Mouse (Mus musculus): ENCODE measurements around the gene Adamts15.

DNA sequence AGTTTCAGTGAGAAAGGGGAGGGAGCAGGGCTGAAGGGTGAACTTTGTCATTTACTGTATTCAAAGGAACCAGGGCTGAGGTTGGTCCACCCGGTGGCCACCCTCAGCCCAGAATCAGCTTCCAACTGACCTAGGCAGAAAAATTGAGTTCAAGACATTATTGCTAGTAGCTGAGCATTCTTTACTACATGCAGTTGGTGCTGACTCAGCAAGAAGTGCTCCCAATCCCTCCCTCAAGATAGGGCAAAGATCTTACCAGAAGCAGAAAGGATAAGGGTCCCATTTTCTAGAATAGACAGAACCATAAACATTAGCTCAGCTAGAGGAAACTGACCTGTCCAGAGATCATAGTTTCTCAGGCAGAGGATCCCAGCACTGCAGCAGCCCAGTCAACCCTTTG is 22.0 kb upstream of the Adamts15 start:
- TF ChIP-seq CTCF (IDR thresholded peaks at IDR 0.05) = no peak
- TF ChIP-seq EP300 (IDR thresholded peaks at IDR 0.05) = no peak
